Mouse (Mus musculus) heart, postnatal 0 days (tissue): Measurements from ENCODE around the gene Arhgap45. TPM values are rescaled to one million over a fixed set of nuclear protein-coding genes. Genes with fewer than 3 reads are reported as not detected.
A peak's percentile ranks its signal among the peaks of the same experiment; 100 is the strongest.

Experiments used
- ATAC-seq: fragments of 200-750 bp; cut with Nextera tagmentation; 2 replicates; pipeline ENCODE4 v1.8.0; 2017; ENCODE audit warnings: low read depth, moderate number of reproducible peaks, moderate library complexity; ENCODE audit not compliant: insufficient read depth
- DNase-seq: peaks from one replicate; pipeline ENCODE4 v3.0.0-alpha.2; 2016; ENCODE audit warnings: low spot score
- H3K27ac ChIP-seq: fragments of 300-500 bp; sonication (generic); 2 replicates; pipeline ENCODE4 v1.5.1; 2014; ENCODE audit warnings: low read depth, mild to moderate bottlenecking
- H3K27me3 ChIP-seq: fragments of 300-500 bp; sonication (generic); 2 replicates; pipeline ENCODE4 v1.6.1; 2014; ENCODE audit warnings: low read length, mixed read lengths; ENCODE audit not compliant: control insufficient read depth, insufficient read depth
- H3K36me3 ChIP-seq: fragments of 300-500 bp; sonication (generic); replicated peaks from 2 replicates; pipeline ENCODE4 v1.6.1; 2014; ENCODE audit warnings: low read length, mixed read lengths; ENCODE audit not compliant: control insufficient read depth, insufficient read depth
- H3K4me1 ChIP-seq: fragments of 300-500 bp; sonication (generic); 2 replicates; pipeline ENCODE4 v1.6.1; 2014; ENCODE audit warnings: antibody characterized with exemption; ENCODE audit not compliant: control insufficient read depth, insufficient read depth
- H3K4me2 ChIP-seq: fragments of 300-500 bp; sonication (generic); 2 replicates; pipeline ENCODE4 v1.6.1; 2014; ENCODE audit warnings: low read depth, mild to moderate bottlenecking, low read length, moderate library complexity
- H3K4me3 ChIP-seq: fragments of 300-500 bp; sonication (generic); 2 replicates; pipeline ENCODE4 v1.5.1; 2014; ENCODE audit warnings: low read depth, low read length
- H3K9ac ChIP-seq: fragments of 300-500 bp; sonication (generic); replicated peaks from 2 replicates; pipeline ENCODE4 v1.6.1; 2014; ENCODE audit warnings: low read depth, low read length, mixed read lengths
- H3K9me3 ChIP-seq: fragments of 300-500 bp; sonication (generic); replicated peaks from 2 replicates; pipeline ENCODE4 v1.6.1; 2016; ENCODE audit warnings: low read length; ENCODE audit not compliant: control insufficient read depth
- CTCF ChIP-seq: IDR thresholded peaks from 2 replicates; pipeline ENCODE4 v1.5.1; 2016; ENCODE audit warnings: antibody characterized with exemption, control low read depth, low read depth
- EP300 ChIP-seq: IDR thresholded peaks from 2 replicates; pipeline ENCODE4 v1.6.1; 2016; ENCODE audit warnings: antibody characterized with exemption, low read depth
- WGBS: fragments of 180-500 bp; shearing (Covaris S2); extraction: QIAGEN DNeasy Blood & Tissue Kit; methylation state at CpG from one replicate; pipeline ENCODE4 v1.1.7; 2014; 5-methylcytosine and 5-hydroxymethylcytosine counted together
- polyA plus RNA-seq: library from polyadenylated mRNA; unstranded; fragments of >200 nt; fragmentation: Nextera tagmentation; extraction: Ambion mirVana; gene quantifications from 2 replicates; pipeline ENCODE4 v1.2.1, GENCODE M21; 2015
- total RNA-seq: library from RNA; depleted of rRNA; stranded (reverse); fragments of >200 nt; gene quantifications from 2 replicates; pipeline ENCODE4 v1.2.3, GENCODE M21; 2014; ENCODE audit warnings: low replicate concordance

Arhgap45 gene
- total and polyA plus RNA-seq, 2 experiments from 2014 or later = 1.9 to 3.9 TPM

DNA sequence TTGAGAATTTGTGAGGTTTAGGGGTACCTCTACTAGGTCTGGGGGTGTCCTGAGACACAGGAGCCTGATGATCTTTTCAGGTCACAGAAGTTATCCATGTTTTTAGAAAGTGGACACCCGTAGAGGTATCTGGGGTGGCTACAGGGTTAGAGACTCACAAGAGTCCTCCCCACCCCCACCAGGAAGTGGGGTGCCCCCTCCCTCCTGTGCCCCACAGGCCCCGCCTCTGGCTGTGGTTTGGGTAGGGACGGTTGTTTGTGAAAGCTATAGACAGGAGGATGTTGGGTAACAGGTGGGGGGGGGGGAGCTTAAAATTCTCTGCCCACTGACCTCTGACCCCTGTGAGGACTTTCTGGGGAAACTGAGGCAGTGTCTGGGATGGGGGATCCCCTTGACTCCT is 908 bp downstream of the Arhgap45 start:
- no peak overlapping the region for H3K9ac ChIP-seq
- H3K9me3 ChIP-seq = no peaks in the 10 kb centered on the region
- DNase-seq (no peak), ATAC-seq (no peak)
- 0 out of 2 replicates have a peak, but pooled peaks cover 10% of the 10 kb centered on the region for H3K36me3 ChIP-seq
- peaks cover 22% of the 10 kb centered on the region for H3K27me3 ChIP-seq
- 82% methylated on average over 3 of the region's 3 CpGs for WGBS
- no peaks in the 10 kb centered on the region for H3K4me1 ChIP-seq
- H3K27ac ChIP-seq = 0 out of 2 replicates have a peak overlapping the region, but pooled peaks have one; percentile 43
- H3K4me2 ChIP-seq = peak overlapping the region; percentile 26; the same call in 1 of the 2 replicates
- no peak for TF ChIP-seq EP300
- TF ChIP-seq CTCF = no peak
- peak overlapping the region; percentile 33; the same call in 1 of the 2 replicates for H3K4me3 ChIP-seq

DNA sequence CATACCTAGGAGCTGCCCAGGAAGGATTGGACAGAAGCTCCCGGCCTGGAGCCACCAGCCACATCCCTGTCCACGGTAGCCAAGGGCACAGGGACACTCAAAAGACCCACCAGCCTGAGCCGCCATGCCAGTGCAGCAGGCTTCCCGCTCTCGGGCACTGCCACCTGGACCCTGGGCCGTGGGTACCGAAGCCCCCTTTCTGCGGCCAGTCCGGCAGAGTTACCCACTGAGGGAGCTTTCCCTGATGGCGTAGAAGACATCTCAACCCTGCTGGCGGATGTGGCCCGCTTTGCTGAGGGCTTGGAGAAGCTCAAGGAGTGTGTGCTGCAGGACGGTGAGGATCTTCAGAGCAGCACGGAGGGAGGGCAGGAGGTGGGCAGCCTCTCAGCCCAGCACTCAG is 1.3 kb downstream of the Arhgap45 start:
- TF ChIP-seq CTCF (no peak), EP300 (no peak)
- DNase-seq (no peak), ATAC-seq (no peak)
- Histone ChIP-seq H3K9ac (no peak overlapping the region), H3K4me2 (peak overlapping the region; percentile 26; the same call in 1 of the 2 replicates), H3K27ac (peak overlapping the region; percentile 59; the same call in 1 of the 2 replicates), H3K9me3 (no peaks in the 10 kb centered on the region), H3K27me3 (peaks cover 22% of the 10 kb centered on the region), H3K36me3 (0 out of 2 replicates have a peak, but pooled peaks cover 9% of the 10 kb centered on the region), H3K4me3 (peak overlapping the region; percentile 33; the same call in 1 of the 2 replicates), H3K4me1 (no peaks in the 10 kb centered on the region)
- WGBS = 79% methylated on average over 14 of the region's 14 CpGs

DNA sequence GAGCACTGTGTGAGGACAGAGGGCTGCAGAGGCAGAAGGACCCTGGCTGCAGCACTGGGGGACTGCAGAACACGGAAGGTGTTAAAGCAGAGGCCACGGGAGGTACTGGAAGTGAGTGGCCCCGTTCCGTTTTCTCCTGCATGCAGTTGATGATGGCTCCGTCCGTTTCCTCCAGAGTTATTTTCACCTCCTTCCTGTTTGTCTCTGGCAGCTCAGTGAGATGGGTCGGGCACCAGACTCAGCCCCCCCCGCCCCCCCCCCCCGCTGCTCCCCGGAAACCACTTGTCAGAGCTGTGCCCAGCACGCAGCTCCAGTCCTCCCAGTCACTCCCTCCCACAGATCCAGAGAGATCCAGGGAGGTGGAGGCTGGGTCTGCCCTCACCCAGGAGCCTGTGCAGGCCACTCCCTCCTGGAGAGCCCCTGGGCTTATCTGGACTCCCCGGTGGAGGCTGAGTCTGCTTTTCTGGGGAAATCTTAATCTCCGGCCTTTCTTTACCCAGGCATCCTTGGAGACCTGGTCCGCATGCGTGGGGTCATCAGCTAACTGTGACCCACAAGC is 2.4 kb downstream of the Arhgap45 start:
- no peak for TF ChIP-seq EP300
- TF ChIP-seq CTCF = no peak
- Histone ChIP-seq H3K27me3 (peaks cover 14% of the 10 kb centered on the region), H3K4me1 (no peaks in the 10 kb centered on the region), H3K9me3 (no peaks in the 10 kb centered on the region), H3K9ac (peak overlapping the region; percentile 25; the same call in 1 of the 2 replicates), H3K27ac (peak overlapping the region; percentile 44), H3K4me3 (peak overlapping the region; percentile 22; the same call in 1 of the 2 replicates), H3K36me3 (0 out of 2 replicates have a peak, but pooled peaks cover 1% of the 10 kb centered on the region), H3K4me2 (peak overlapping the region; percentile 47)
- DNase-seq (peak; percentile 40), ATAC-seq (peak; percentile 29; the same call in 1 of the 2 replicates)
- 4% methylated on average over 15 of the region's 15 CpGs for WGBS

GRCm38 (mm10) chr10:80019471-80020131 is 3.1 kb downstream of the Arhgap45 start:
- 22% methylated on average over 20 of the region's 20 CpGs for WGBS
- H3K4me3 ChIP-seq = 0 out of 2 replicates have a peak overlapping the region, but pooled peaks have one; percentile 11
- no peaks in the 10 kb centered on the region for H3K4me1 ChIP-seq
- peak overlapping the region; percentile 44; the same call in 1 of the 2 replicates for H3K27ac ChIP-seq
- no peak overlapping the region for H3K9ac ChIP-seq
- no peak for DNase-seq
- no peak for TF ChIP-seq EP300
- TF ChIP-seq CTCF = no peak
- no peaks in the 10 kb centered on the region for H3K9me3 ChIP-seq
- peak overlapping the region; percentile 18; the same call in 1 of the 2 replicates for H3K4me2 ChIP-seq
- H3K36me3 ChIP-seq = no peaks in the 10 kb centered on the region
- peak; percentile 47 for ATAC-seq
- H3K27me3 ChIP-seq = peaks cover 6% of the 10 kb centered on the region

- Histone ChIP-seq H3K4me3 (no peak overlapping the region), H3K9ac (no peak overlapping the region), H3K9me3 (no peaks in the 10 kb centered on the region), H3K4me1 (no peaks in the 10 kb centered on the region), H3K27me3 (0 out of 2 replicates have a peak, but pooled peaks cover 3% of the 10 kb centered on the region), H3K27ac (no peak overlapping the region), H3K4me2 (0 out of 2 replicates have a peak overlapping the region, but pooled peaks have one; percentile 18), H3K36me3 (no peaks in the 10 kb centered on the region)
- no peak for ATAC-seq
- no peak for DNase-seq
- TF ChIP-seq CTCF = no peak
- no peak for TF ChIP-seq EP300
- WGBS = 58% methylated on average over 11 of the region's 11 CpGs
Measured at GRCm38 (mm10) chr10:80020191-80020590, 3.7 kb downstream of the Arhgap45 start.
